Mouse (Mus musculus) cerebellum, adult 2 months (tissue): ENCODE data around the gene Cdk19. TPM values are rescaled to one million over a fixed set of nuclear protein-coding genes. Genes with fewer than 3 reads are reported as not detected.

ENCODE experiments used
- DNase-seq, 2 experiments: peaks; one replicate each; pipeline ENCODE4 v3.0.0; 2021
- H3K27ac ChIP-seq: fragments of 200-500 bp; 2 replicates; pipeline ENCODE4 v1.5.1; 2012; ENCODE audit warnings: low read length, control low read depth, inconsistent platforms; ENCODE audit not compliant: insufficient read depth
- H3K27me3 ChIP-seq: fragments of 200-500 bp; 2 replicates; pipeline ENCODE4 v1.6.1; 2012; ENCODE audit warnings: inconsistent platforms, mild to moderate bottlenecking, low read length, moderate library complexity; ENCODE audit not compliant: control insufficient read depth, insufficient read depth
- H3K4me1 ChIP-seq: fragments of 200-500 bp; 2 replicates; pipeline ENCODE4 v1.6.1; 2011; ENCODE audit warnings: low read length; ENCODE audit not compliant: control insufficient read depth, insufficient read depth
- H3K4me3 ChIP-seq: fragments of 200-500 bp; replicated peaks from 2 replicates; pipeline ENCODE3; 2011; ENCODE audit warnings: mild to moderate bottlenecking, low read depth, low read length, control low read depth; ENCODE audit not compliant: insufficient read depth
- CTCF ChIP-seq: fragments of 200-500 bp; IDR thresholded peaks from 2 replicates; pipeline ENCODE4 v1.5.1; 2011; ENCODE audit warnings: low read depth, mild to moderate bottlenecking, control low read depth, low read length, moderate library complexity, borderline replicate concordance; ENCODE audit not compliant: insufficient read depth
- POLR2A ChIP-seq: fragments of 200-500 bp; IDR thresholded peaks from 2 replicates; pipeline ENCODE4 v1.6.1; 2011; ENCODE audit warnings: low read length, control low read depth, borderline replicate concordance; ENCODE audit not compliant: insufficient read depth
- WGBS: fragments of 180-500 bp; shearing (Covaris S2); methylation state at CpG from one replicate; pipeline ENCODE4 v1.1.7; 2018; 5-methylcytosine and 5-hydroxymethylcytosine counted together
- polyA plus RNA-seq: library from polyadenylated mRNA; depleted of rRNA; stranded (reverse); fragments of >200 nt; gene quantifications from 2 replicates; pipeline ENCODE4 v1.2.3, GENCODE M21; 2012

Gene Cdk19
- polyA plus RNA-seq, 1 experiment: 44.7 TPM

DNA sequence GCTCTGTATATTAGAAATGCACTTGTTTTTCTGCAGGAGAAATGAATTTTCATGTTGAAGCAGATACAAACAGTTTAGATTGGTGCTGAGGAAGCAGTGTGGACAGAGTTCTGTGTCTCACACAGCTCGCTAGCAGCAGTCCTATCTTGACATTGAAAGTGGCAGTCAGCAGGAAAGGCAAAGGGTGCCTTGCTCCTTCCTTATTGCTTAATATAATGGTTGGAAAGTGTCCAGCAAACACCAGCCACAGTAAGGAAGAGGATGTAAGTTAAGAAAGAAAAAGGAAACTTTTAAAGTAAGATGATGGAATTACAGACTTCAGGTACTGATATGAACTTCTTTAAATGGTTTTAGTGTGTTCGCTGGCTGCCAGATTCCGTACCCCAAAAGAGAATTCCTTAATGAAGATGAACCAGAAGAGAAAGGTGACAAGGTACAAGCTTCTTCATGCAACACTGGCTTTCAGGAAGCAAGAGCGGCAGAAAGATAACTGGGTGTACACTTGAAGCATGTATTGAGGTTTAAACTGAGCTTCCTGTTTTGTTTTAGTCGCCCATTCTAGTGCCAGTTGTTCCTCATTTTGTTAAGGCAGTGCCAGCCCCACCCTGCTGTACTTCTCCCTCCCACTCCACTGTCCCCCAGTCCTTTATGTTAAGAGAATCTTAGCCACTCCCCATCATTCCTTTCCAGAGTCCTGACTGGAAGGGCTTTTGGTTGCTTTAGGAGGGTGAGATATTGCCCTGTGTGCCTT lies 137.3 kb downstream of the Cdk19 start:
- Histone ChIP-seq H3K27me3 (no peaks in the 10 kb centered on the region), H3K4me1 (no peaks in the 10 kb centered on the region), H3K27ac (0 out of 2 replicates have a peak overlapping the region, but pooled peaks have one; percentile 47), H3K4me3 (no peak overlapping the region)
- no peak for DNase-seq
- TF ChIP-seq POLR2A: no peak
- TF ChIP-seq CTCF: no peak
- 84% methylated on average over 5 of the region's 5 CpGs for WGBS

DNA sequence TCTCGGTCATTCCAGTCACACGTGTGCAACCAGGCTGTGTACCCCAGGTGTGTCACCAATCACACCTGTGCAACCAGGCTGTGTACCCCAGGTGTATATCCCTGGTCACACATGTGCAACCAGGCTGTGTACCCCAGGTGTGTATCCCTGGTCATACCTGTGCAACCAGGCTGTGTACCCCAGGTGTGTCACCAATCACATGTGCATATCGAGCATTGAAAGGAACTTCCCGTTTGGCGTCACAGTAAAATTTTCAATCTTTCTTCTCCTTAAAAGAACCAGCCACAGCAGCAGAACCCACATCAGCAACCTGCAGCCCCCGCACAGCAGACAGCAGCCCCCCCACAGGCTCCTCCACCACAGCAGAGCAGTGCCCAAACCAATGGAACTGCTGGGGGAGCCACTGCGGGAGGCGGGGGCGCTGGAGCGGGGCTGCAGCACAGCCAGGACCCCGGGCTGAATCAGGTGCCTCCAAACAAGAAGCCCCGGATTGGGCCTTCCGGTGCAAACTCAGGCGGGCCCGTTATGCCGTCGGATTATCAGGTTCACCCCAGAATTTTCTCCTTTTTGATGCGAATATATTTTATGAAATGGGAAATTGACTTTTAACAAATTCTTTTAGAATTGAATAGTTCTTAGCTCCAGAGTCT lies 138.2 kb downstream of the Cdk19 start:
- DNase-seq: peak in 1 of 2 experiments; percentile 4
- Histone ChIP-seq H3K27ac (no peak overlapping the region), H3K27me3 (no peaks in the 10 kb centered on the region), H3K4me3 (no peak overlapping the region), H3K4me1 (no peaks in the 10 kb centered on the region)
- TF ChIP-seq CTCF (no peak), POLR2A (no peak)
- 91% methylated on average over 18 of the region's 18 CpGs for WGBS

DNA sequence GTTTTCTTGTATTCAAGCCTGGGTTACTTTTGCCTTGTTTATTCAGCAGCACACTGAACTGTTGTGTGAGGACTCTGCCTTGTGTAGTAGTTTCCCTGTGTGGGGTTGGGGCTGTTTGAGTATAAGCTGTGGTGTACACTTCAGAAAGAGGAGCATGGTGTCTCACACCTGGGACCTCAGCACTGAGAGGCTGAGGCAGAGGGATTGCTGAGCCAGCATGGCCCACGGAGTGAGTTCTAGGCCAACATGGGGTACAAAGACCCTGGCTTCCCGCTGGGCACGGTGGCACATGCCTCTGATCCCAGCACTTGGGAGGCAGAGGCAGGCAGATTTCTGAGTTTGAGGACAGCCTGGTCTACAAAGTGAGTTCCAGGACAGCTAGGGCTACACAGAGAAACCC lies 139.3 kb downstream of the Cdk19 start:
- WGBS: 97% methylated on average over 3 of the region's 3 CpGs
- Histone ChIP-seq H3K4me3 (no peak overlapping the region), H3K27me3 (no peaks in the 10 kb centered on the region), H3K4me1 (no peaks in the 10 kb centered on the region), H3K27ac (no peak overlapping the region)
- no peak for DNase-seq
- no peak for TF ChIP-seq CTCF
- TF ChIP-seq POLR2A: no peak

DNA sequence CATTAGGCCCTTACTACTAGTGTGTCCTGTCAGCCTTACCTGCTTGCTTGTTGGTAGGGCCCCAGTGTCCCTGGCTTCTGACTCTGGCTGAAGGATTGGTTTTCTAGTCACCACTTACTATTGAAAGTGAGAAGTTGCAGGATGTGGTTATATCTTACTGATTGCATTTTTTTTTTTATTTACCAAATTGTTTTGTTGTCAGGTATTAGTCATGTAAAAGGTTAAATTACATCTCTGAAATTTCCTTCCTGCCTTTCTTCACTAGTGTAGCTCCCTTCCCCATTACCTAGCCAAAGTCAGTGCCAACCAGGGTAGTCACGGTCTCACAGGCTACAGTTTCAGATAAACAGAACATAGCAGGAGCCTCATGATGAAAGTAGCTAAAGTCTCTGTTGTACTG lies 139.9 kb downstream of the Cdk19 start:
- no peaks in the 10 kb centered on the region for H3K4me1 ChIP-seq
- no peaks in the 10 kb centered on the region for H3K27me3 ChIP-seq
- WGBS: 78% methylated on average over 1 of the region's 1 CpGs
- no peak overlapping the region for H3K4me3 ChIP-seq
- no peak for TF ChIP-seq POLR2A
- no peak for TF ChIP-seq CTCF
- DNase-seq: no peak
- H3K27ac ChIP-seq: no peak overlapping the region

DNA sequence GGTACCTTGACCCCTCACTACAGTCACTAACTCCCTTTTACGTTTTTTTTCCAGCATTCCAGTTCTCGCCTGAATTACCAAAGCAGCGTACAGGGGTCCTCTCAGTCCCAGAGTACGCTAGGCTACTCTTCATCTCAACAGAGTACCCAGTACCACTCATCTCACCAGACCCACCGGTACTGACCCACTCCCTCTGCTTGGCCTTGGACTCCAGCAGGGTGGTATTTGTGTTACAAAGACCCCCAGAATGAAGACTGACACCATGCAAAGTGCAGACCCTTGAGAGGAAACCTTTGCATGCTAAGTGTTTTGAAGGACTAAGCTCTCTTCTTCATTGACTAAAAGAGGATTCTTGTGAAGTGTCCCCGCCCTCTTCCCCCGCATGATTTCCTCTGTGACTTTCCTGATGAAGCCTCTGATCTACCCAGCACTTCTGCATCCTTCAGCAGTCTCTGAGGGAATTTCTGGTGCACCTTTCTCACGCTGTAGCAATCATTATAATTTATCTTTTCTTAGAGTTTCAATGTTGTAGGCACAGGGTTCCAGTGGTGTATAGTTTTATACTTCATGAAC lies 140.3 kb downstream of the Cdk19 start:
- H3K27ac ChIP-seq: no peak overlapping the region
- TF ChIP-seq CTCF: no peak
- no peak for TF ChIP-seq POLR2A
- no peak overlapping the region for H3K4me3 ChIP-seq
- WGBS: 75% methylated on average over 8 of the region's 8 CpGs
- DNase-seq: no peak
- H3K27me3 ChIP-seq: no peaks in the 10 kb centered on the region
- H3K4me1 ChIP-seq: no peaks in the 10 kb centered on the region

DNA sequence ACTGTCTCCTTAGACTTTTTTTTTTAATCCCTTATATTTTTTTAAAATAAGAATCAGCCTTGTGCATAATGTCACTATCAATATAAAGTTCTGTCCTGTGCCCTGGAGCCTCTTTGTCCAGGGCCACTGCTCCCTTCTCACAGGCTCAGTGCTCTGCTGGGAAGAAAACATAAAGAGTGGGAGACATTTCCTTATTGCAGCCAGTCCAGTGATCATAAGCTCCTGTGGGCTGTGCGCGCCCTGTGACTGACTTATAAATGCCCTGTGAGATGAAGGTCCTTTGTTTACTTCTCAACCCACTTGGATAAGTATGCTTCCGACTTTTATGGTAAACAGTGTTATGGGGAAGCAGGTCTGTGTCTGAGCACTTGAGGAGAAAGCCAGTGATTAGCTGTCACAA lies 142.2 kb downstream of the Cdk19 start:
- DNase-seq: no peak
- Histone ChIP-seq H3K27me3 (no peaks in the 10 kb centered on the region), H3K4me3 (no peak overlapping the region), H3K27ac (no peak overlapping the region; the same call in 1 of the 2 replicates), H3K4me1 (no peaks in the 10 kb centered on the region)
- 93% methylated on average over 3 of the region's 3 CpGs for WGBS
- TF ChIP-seq CTCF: no peak
- no peak for TF ChIP-seq POLR2A

DNA sequence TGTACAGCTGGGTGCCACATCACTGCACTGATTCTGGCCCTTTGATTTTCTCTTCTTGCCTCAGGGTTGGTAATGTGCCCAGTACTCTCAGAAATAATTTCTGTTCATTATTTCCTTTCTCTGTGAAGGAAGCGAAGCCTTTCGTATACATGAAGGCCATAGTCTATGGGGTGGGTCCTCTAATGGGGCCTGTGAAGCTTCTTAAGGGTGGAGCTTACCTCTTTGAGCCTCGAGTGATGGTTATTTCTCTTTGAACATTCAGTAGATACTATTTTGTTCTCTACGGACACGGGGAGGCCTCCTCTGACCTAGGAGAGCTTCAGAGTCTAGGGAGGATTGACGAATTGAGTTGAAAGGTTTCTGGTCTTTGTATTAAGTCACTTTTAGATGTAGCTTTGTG lies 142.9 kb downstream of the Cdk19 start:
- 91% methylated on average over 6 of the region's 6 CpGs for WGBS
- DNase-seq: no peak
- Histone ChIP-seq H3K4me1 (no peaks in the 10 kb centered on the region), H3K4me3 (no peak overlapping the region), H3K27ac (no peak overlapping the region), H3K27me3 (no peaks in the 10 kb centered on the region)
- TF ChIP-seq POLR2A: no peak
- no peak for TF ChIP-seq CTCF

DNA sequence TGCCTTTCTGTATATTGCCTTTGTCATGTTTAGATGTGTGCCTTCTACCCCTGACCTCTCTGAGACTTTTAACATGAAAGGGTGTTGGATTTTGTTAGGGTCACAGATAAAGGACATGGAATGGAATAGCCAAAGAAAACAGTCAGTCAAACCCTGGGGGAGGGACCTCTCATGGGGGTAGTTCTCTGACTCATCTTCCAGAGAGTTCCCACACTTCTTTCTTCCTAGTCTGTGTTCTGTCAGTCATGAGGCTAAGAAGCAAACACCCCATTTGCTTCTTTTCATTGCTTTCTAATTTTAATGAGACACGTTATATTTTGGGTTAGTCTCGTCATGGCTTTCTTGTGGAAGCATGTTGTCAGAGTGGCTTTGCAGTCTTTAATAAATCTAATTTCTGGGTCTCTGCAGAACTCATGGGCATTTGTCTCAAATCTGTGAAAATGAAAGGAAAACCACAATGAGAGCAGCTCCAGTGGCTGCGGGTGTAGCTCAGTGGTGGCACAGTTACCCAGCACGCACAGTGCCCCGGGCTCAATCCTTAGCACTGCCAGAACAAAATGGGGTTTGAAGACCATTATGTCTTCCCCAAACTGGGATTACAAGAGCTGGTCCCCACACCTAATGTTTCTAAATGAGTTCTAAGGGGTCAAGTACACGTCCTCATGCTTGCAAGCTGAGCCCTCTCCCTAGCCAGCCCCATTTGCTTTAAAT lies 149.9 kb downstream of the Cdk19 start:
- Histone ChIP-seq H3K4me1 (no peaks in the 10 kb centered on the region), H3K4me3 (no peak overlapping the region), H3K27me3 (no peaks in the 10 kb centered on the region), H3K27ac (no peak overlapping the region)
- no peak for DNase-seq
- TF ChIP-seq POLR2A (no peak), CTCF (no peak)
- 94% methylated on average over 6 of the region's 6 CpGs for WGBS
